Comparison of ENCODE assay signal across 8 mouse cellular contexts in genomic region chr17:34585877-34586771, GRCm38 (mm10). TPM values are rescaled to one million over a fixed set of nuclear protein-coding genes. Genes with fewer than 3 reads are reported as not detected.
DNase-seq lines count a peak whose midpoint lies in the region; ATAC-seq and TF ChIP-seq lines count a peak whose summit lies in the region.

No protein-coding gene starts in this region.

- peak overlapping the region; percentile 50; the same call in 1 of the 2 replicates for H3K4me3 ChIP-seq in lung, postnatal 0 days (ENCODE audit: low read depth, low read length)
- H3K4me3 ChIP-seq in hindbrain, embryonic 15.5 days, result peak overlapping the region; percentile 65
- peak overlapping the region; percentile 71 for H3K4me3 ChIP-seq in midbrain, embryonic 16.5 days (ENCODE audit: low read depth, low read length)

- peak overlapping the region; percentile 89 for H3K27ac ChIP-seq in lung, postnatal 0 days (ENCODE audit: low read length)
- peak overlapping the region; percentile 99 for H3K27ac ChIP-seq in hindbrain, embryonic 15.5 days (replicated peaks)
- peak overlapping the region; percentile 100 for H3K27ac ChIP-seq in midbrain, embryonic 16.5 days (ENCODE audit: low read length)

- H3K9me3 ChIP-seq in lung, postnatal 0 days (ENCODE audit: low read length), result no peaks in the 10 kb centered on the region
- no peaks in the 10 kb centered on the region for H3K9me3 ChIP-seq in hindbrain, embryonic 15.5 days
- no peaks in the 10 kb centered on the region for H3K9me3 ChIP-seq in midbrain, embryonic 16.5 days (replicated peaks; ENCODE audit: control insufficient read depth, low read length, poor library complexity, severe bottlenecking)

- 23% methylated on average over 32 of the region's 32 CpGs for WGBS in lung, postnatal 0 days
- 10% methylated on average over 32 of the region's 32 CpGs for WGBS in hindbrain, embryonic 15.5 days
- 14% methylated on average over 32 of the region's 32 CpGs for WGBS in midbrain, embryonic 16.5 days

- DNase-seq in cerebellum, adult 11 months, result peak; percentile 44
- no peak for DNase-seq in cerebellum, postnatal 4 days (ENCODE audit: low spot score in 2 of 2)
- no peak for DNase-seq in lung, postnatal 0 days (ENCODE audit: low spot score)
- DNase-seq in lung, postnatal 4 days, result no peak
- no peak for DNase-seq in MN1 (ENCODE audit: low spot score)
- DNase-seq in adipocyte (ENCODE audit: low spot score), result no peak

- no peaks in the 10 kb centered on the region for H3K27me3 ChIP-seq in lung, postnatal 0 days (replicated peaks; ENCODE audit: insufficient read depth, low read length)
- no peaks in the 10 kb centered on the region for H3K27me3 ChIP-seq in hindbrain, embryonic 15.5 days
- no peaks in the 10 kb centered on the region for H3K27me3 ChIP-seq in midbrain, embryonic 16.5 days (ENCODE audit: control insufficient read depth, insufficient read depth, low read depth, low read length)

- peak overlapping the region; percentile 94 for H3K4me2 ChIP-seq in lung, postnatal 0 days (replicated peaks; ENCODE audit: low read depth, low read length)
- peak overlapping the region; percentile 86 for H3K4me2 ChIP-seq in hindbrain, embryonic 15.5 days
- peak overlapping the region; percentile 85 for H3K4me2 ChIP-seq in midbrain, embryonic 16.5 days (ENCODE audit: low read length)

- TF ChIP-seq CTCF in lung, postnatal 0 days (IDR thresholded peaks at IDR 0.05), result no peak

- H3K36me3 ChIP-seq in lung, postnatal 0 days (ENCODE audit: insufficient read depth, low read length), result no peaks in the 10 kb centered on the region
- no peaks in the 10 kb centered on the region for H3K36me3 ChIP-seq in hindbrain, embryonic 15.5 days
- no peaks in the 10 kb centered on the region for H3K36me3 ChIP-seq in midbrain, embryonic 16.5 days (ENCODE audit: control insufficient read depth, insufficient read depth, low read length)

- no peak for TF ChIP-seq EP300 in lung, postnatal 0 days (IDR thresholded peaks at IDR 0.05)

- peaks cover 30% of the 10 kb centered on the region; the same call in 1 of the 2 replicates for H3K4me1 ChIP-seq in lung, postnatal 0 days (ENCODE audit: insufficient read depth, low read depth, low read length)
- H3K4me1 ChIP-seq in hindbrain, embryonic 15.5 days (replicated peaks), result peaks cover 42% of the 10 kb centered on the region
- H3K4me1 ChIP-seq in midbrain, embryonic 16.5 days (ENCODE audit: control insufficient read depth, insufficient read depth, low read length), result peaks cover 26% of the 10 kb centered on the region

- ATAC-seq in lung, postnatal 0 days, result no peak
- peak; percentile 12 for ATAC-seq in hindbrain, embryonic 15.5 days (ENCODE audit: low FRiP score, low read depth)
- peak; percentile 22 for ATAC-seq in midbrain, embryonic 16.5 days

- peak overlapping the region; percentile 8; the same call in 1 of the 2 replicates for H3K9ac ChIP-seq in lung, postnatal 0 days (replicated peaks; ENCODE audit: low read depth)
- peak overlapping the region; percentile 81 for H3K9ac ChIP-seq in hindbrain, embryonic 15.5 days
- peak overlapping the region; percentile 90 for H3K9ac ChIP-seq in midbrain, embryonic 16.5 days (ENCODE audit: low read depth, low read length)

RNA-seq across cellular contexts. Expression of gene Gpsm3, which starts 3.5 kb away (rescaled TPM):
- 34.7 and 41.0 TPM in 2 replicates for polyA plus RNA-seq in lung, postnatal 0 days (2015; fragmentation: Nextera tagmentation; extraction: Ambion mirVana)
- polyA plus RNA-seq in hindbrain, embryonic 15.5 days (2015; fragmentation: Nextera tagmentation; extraction: Ambion mirVana), result 4.1 TPM in 2 replicates
- 3.9 and 4.3 TPM in 2 replicates for polyA plus RNA-seq in midbrain, embryonic 16.5 days (2015; fragmentation: Nextera tagmentation; extraction: Ambion mirVana)

RNA-seq across cellular contexts. Expression of gene Pbx2, which starts 4.9 kb away (rescaled TPM):
- 15.0 and 15.6 TPM in 2 replicates for polyA plus RNA-seq in lung, postnatal 0 days (2015; fragmentation: Nextera tagmentation; extraction: Ambion mirVana)
- 8.9 TPM in 2 replicates for polyA plus RNA-seq in hindbrain, embryonic 15.5 days (2015; fragmentation: Nextera tagmentation; extraction: Ambion mirVana)
- polyA plus RNA-seq in midbrain, embryonic 16.5 days (2015; fragmentation: Nextera tagmentation; extraction: Ambion mirVana), result 9.4 and 9.7 TPM in 2 replicates

RNA-seq across cellular contexts. Expression of gene Ager, which starts 11.5 kb away (rescaled TPM):
- polyA plus RNA-seq in lung, postnatal 0 days (2015; fragmentation: Nextera tagmentation; extraction: Ambion mirVana), result 3,782 and 4,046 TPM in 2 replicates
- 1.8 TPM in 2 replicates for polyA plus RNA-seq in hindbrain, embryonic 15.5 days (2015; fragmentation: Nextera tagmentation; extraction: Ambion mirVana)
- 0.95 and 1.1 TPM in 2 replicates for polyA plus RNA-seq in midbrain, embryonic 16.5 days (2015; fragmentation: Nextera tagmentation; extraction: Ambion mirVana)

RNA-seq across cellular contexts. Expression of gene Rnf5, which starts 17.4 kb away (rescaled TPM):
- polyA plus RNA-seq in lung, postnatal 0 days (2015; fragmentation: Nextera tagmentation; extraction: Ambion mirVana), result 81.5 and 84.1 TPM in 2 replicates
- 270 and 283 TPM in 2 replicates for polyA plus RNA-seq in hindbrain, embryonic 15.5 days (2015; fragmentation: Nextera tagmentation; extraction: Ambion mirVana)
- 291 and 298 TPM in 2 replicates for polyA plus RNA-seq in midbrain, embryonic 16.5 days (2015; fragmentation: Nextera tagmentation; extraction: Ambion mirVana)

RNA-seq across cellular contexts. Expression of gene Agpat1, which starts 17.9 kb away (rescaled TPM):
- polyA plus RNA-seq in lung, postnatal 0 days (2015; fragmentation: Nextera tagmentation; extraction: Ambion mirVana), result 35.7 and 40.0 TPM in 2 replicates
- polyA plus RNA-seq in hindbrain, embryonic 15.5 days (2015; fragmentation: Nextera tagmentation; extraction: Ambion mirVana), result 123 and 142 TPM in 2 replicates
- 118 TPM in 2 replicates for polyA plus RNA-seq in midbrain, embryonic 16.5 days (2015; fragmentation: Nextera tagmentation; extraction: Ambion mirVana)

Comparison
In these comparisons a context has a peak if more than half of its experiments do, and no peak if none do; other contexts are left out.
1. H3K9ac ChIP-seq: peak in every context shown above with its lines; median percentile 90 in midbrain, embryonic 16.5 days; 81 in hindbrain, embryonic 15.5 days; 8 in lung, postnatal 0 days.
2. RNA of gene Ager, which starts 11.5 kb away (polyA plus RNA-seq): 3,782 to 4,046 TPM in lung, postnatal 0 days; 1.8 TPM in hindbrain, embryonic 15.5 days and 0.95 to 1.1 TPM in midbrain, embryonic 16.5 days; every median in the first group is over 1,000 times any median in the second.
3. Peak in every context shown above with its lines, with median percentiles within 50 percentile points of each other: H3K27ac ChIP-seq, H3K4me2 ChIP-seq and H3K4me3 ChIP-seq.